Mouse (Mus musculus): Measurements from ENCODE around the gene Gabpb1.

- no peak for TF ChIP-seq MAX (IDR thresholded peaks at IDR 0.05; ENCODE audit: low read length)
- TF ChIP-seq ETS1 (IDR thresholded peaks at IDR 0.05; ENCODE audit: low read depth, low read length), result no peak
- TF ChIP-seq EP300 (IDR thresholded peaks at IDR 0.05; ENCODE audit: low read depth in 1 of 2, low read length in 2 of 2), result no peak
- no peak for TF ChIP-seq CTCF (IDR thresholded peaks at IDR 0.05 in 2 of 3, conservative IDR thresholded peaks at IDR 0.05 in 1 of 3; ENCODE audit: control insufficient read depth in 1 of 3, insufficient read depth in 1 of 3, low read depth in 2 of 3, low read length in 3 of 3, poor library complexity in 1 of 3, severe bottlenecking in 1 of 3)
- no peak for TF ChIP-seq GABPA (IDR thresholded peaks at IDR 0.05; ENCODE audit: low read depth, low read length)
- no peak for TF ChIP-seq SMC3 (IDR thresholded peaks at IDR 0.05; ENCODE audit: low read depth, low read length)
- no peak for TF ChIP-seq POLR2A (IDR thresholded peaks at IDR 0.05; ENCODE audit: control insufficient read depth in 1 of 2, insufficient read depth in 1 of 2, low read depth in 1 of 2, low read length in 2 of 2, poor library complexity in 1 of 2)
- no peak for TF ChIP-seq USF1 (IDR thresholded peaks at IDR 0.05; ENCODE audit: low read depth, low read length)
- TF ChIP-seq MEF2A (IDR thresholded peaks at IDR 0.05; ENCODE audit: extremely low read depth, insufficient replicate concordance, low read depth, low read length, poor library complexity, severe bottlenecking), result no peak
- TF ChIP-seq TAL1 (IDR thresholded peaks at IDR 0.05; ENCODE audit: low read length), result no peak
- no peak for TF ChIP-seq E2F4 (IDR thresholded peaks at IDR 0.05; ENCODE audit: borderline replicate concordance, low read depth, low read length)
- TF ChIP-seq NELFE (IDR thresholded peaks at IDR 0.05; ENCODE audit: low read depth, low read length), result no peak
- TF ChIP-seq POLR2AphosphoS5 (IDR thresholded peaks at IDR 0.05; ENCODE audit: borderline replicate concordance, low read depth, low read length), result no peak
- no peak for TF ChIP-seq BHLHE40 (IDR thresholded peaks at IDR 0.05; ENCODE audit: borderline replicate concordance, low read depth, low read length)
These were observed 32.2 kb upstream of the Gabpb1 start for GRCm38 (mm10) chr2:126708361-126708760.
